Mouse (Mus musculus) kidney, postnatal 0 days (tissue): ENCODE data around the gene Tmub1. TPM values are rescaled to one million over a fixed set of nuclear protein-coding genes. Genes with fewer than 3 reads are reported as not detected.

Source experiments
- ATAC-seq: fragments of 200-750 bp; cut with Nextera tagmentation; replicated peaks from 2 replicates; pipeline ENCODE4 v1.8.0; 2017; ENCODE audit warnings: low read depth, moderate number of reproducible peaks, moderate TSS enrichment, moderate library complexity; ENCODE audit not compliant: low FRiP score
- DNase-seq: peaks from one replicate; pipeline ENCODE4 v3.0.0-alpha.2; 2016; ENCODE audit warnings: low spot score
- H3K27ac ChIP-seq: fragments of 300-500 bp; sonication (generic); 2 replicates; pipeline ENCODE4 v1.5.1; 2014; ENCODE audit warnings: mild to moderate bottlenecking
- H3K27me3 ChIP-seq: fragments of 300-500 bp; sonication (generic); 2 replicates; pipeline ENCODE4 v1.6.1; 2014; ENCODE audit warnings: low read length, mixed read lengths; ENCODE audit not compliant: insufficient read depth
- H3K36me3 ChIP-seq: fragments of 300-500 bp; sonication (generic); 2 replicates; pipeline ENCODE4 v1.6.1; 2014; ENCODE audit warnings: low read length, mixed read lengths; ENCODE audit not compliant: insufficient read depth
- H3K4me1 ChIP-seq: fragments of 300-500 bp; sonication (generic); replicated peaks from 2 replicates; pipeline ENCODE4 v1.6.1; 2014; ENCODE audit warnings: antibody characterized with exemption, low read length, mixed read lengths; ENCODE audit not compliant: insufficient read depth
- H3K4me2 ChIP-seq: fragments of 300-500 bp; sonication (generic); 2 replicates; pipeline ENCODE4 v1.6.1; 2014; ENCODE audit warnings: mild to moderate bottlenecking, low read length, moderate library complexity, mixed read lengths
- H3K4me3 ChIP-seq: fragments of 300-500 bp; sonication (generic); replicated peaks from 2 replicates; pipeline ENCODE4 v1.5.1; 2014; ENCODE audit warnings: low read depth, low read length
- H3K9ac ChIP-seq: fragments of 300-500 bp; sonication (generic); 2 replicates; pipeline ENCODE4 v1.6.1; 2014; ENCODE audit warnings: low read depth, low read length
- H3K9me3 ChIP-seq: fragments of 300-500 bp; sonication (generic); replicated peaks from 2 replicates; pipeline ENCODE4 v1.6.1; 2016; ENCODE audit warnings: low read length, inconsistent platforms, mixed read lengths
- CTCF ChIP-seq: IDR thresholded peaks from 2 replicates; pipeline ENCODE4 v1.5.1; 2016; ENCODE audit warnings: antibody characterized with exemption, low read depth, mild to moderate bottlenecking, moderate library complexity
- WGBS: fragments of 180-500 bp; shearing (Covaris S2); extraction: QIAGEN DNeasy Blood & Tissue Kit; methylation state at CpG from one replicate; pipeline ENCODE4 v1.1.7; 2014; 5-methylcytosine and 5-hydroxymethylcytosine counted together
- polyA plus RNA-seq: library from polyadenylated mRNA; unstranded; fragments of >200 nt; fragmentation: Nextera tagmentation; extraction: Ambion mirVana; gene quantifications from 2 replicates; pipeline ENCODE4 v1.2.1, GENCODE M21; 2015

The Tmub1 gene
- polyA plus RNA-seq, 1 experiment from 2014 or later = 28.0 TPM

- TF ChIP-seq CTCF = no peak
- Histone ChIP-seq H3K4me2 (no peak overlapping the region), H3K27ac (no peak overlapping the region), H3K36me3 (0 out of 2 replicates have a peak, but pooled peaks cover 8% of the 10 kb centered on the region), H3K9ac (no peak overlapping the region), H3K4me1 (peaks cover 11% of the 10 kb centered on the region), H3K4me3 (no peak overlapping the region), H3K27me3 (no peaks in the 10 kb centered on the region), H3K9me3 (no peaks in the 10 kb centered on the region)
- WGBS = 85% methylated on average over 2 of the region's 2 CpGs
- no peak for DNase-seq
- no peak for ATAC-seq
Measured at GRCm38 (mm10) chr5:24412063-24412462, 35.6 kb downstream of the Tmub1 start.

- Histone ChIP-seq H3K4me3 (no peak overlapping the region), H3K9me3 (no peaks in the 10 kb centered on the region), H3K27me3 (no peaks in the 10 kb centered on the region), H3K9ac (no peak overlapping the region), H3K4me2 (no peak overlapping the region), H3K27ac (no peak overlapping the region), H3K4me1 (peaks cover 11% of the 10 kb centered on the region), H3K36me3 (0 out of 2 replicates have a peak, but pooled peaks cover 22% of the 10 kb centered on the region)
- ATAC-seq (no peak), DNase-seq (no peak)
- 72% methylated on average over 2 of the region's 2 CpGs for WGBS
- no peak for TF ChIP-seq CTCF
Measured at GRCm38 (mm10) chr5:24409466-24409865, 38.2 kb downstream of the Tmub1 start.

GRCm38 (mm10) chr5:24408651-24409050 is 39.0 kb downstream of the Tmub1 start:
- no peak overlapping the region for H3K4me2 ChIP-seq
- H3K4me3 ChIP-seq = no peak overlapping the region
- no peak overlapping the region for H3K27ac ChIP-seq
- DNase-seq (no peak), ATAC-seq (no peak)
- H3K36me3 ChIP-seq = peaks cover 24% of the 10 kb centered on the region; the same call in 1 of the 2 replicates
- WGBS = 86% methylated on average over 13 of the region's 13 CpGs
- H3K27me3 ChIP-seq = no peaks in the 10 kb centered on the region
- peaks cover 6% of the 10 kb centered on the region for H3K4me1 ChIP-seq
- TF ChIP-seq CTCF = no peak
- no peaks in the 10 kb centered on the region for H3K9me3 ChIP-seq
- no peak overlapping the region for H3K9ac ChIP-seq

DNA sequence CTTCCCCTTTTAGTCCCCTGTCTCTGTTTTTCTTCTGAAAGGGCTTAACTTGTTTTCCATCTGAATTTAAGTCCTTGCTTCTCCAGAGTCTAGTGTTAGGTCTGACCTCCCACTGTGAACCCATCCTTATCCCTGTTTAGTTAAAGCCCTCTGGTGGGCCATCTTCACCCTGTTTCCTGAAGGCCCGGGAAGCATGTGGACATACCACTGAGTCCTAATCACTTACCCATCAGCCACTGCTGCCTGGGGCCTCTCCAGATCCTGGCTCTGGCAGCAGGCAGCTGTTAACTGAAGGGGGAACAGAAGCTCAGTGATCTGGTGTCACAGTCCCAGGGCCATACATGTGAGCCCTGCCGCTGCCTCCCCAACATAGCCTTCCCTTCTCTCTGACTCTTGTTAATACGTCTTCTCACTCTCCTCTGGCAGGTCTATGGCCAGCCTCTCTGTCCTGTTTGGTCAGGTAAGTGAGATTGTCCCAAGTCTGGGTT is 42.2 kb downstream of the Tmub1 start:
- Histone ChIP-seq H3K27me3 (no peaks in the 10 kb centered on the region), H3K4me3 (no peak overlapping the region), H3K9ac (no peak overlapping the region), H3K9me3 (no peaks in the 10 kb centered on the region), H3K4me1 (no peaks in the 10 kb centered on the region), H3K4me2 (no peak overlapping the region), H3K27ac (no peak overlapping the region), H3K36me3 (peaks cover 35% of the 10 kb centered on the region)
- 58% methylated on average over 3 of the region's 3 CpGs for WGBS
- TF ChIP-seq CTCF = no peak
- ATAC-seq (no peak), DNase-seq (no peak)

DNA sequence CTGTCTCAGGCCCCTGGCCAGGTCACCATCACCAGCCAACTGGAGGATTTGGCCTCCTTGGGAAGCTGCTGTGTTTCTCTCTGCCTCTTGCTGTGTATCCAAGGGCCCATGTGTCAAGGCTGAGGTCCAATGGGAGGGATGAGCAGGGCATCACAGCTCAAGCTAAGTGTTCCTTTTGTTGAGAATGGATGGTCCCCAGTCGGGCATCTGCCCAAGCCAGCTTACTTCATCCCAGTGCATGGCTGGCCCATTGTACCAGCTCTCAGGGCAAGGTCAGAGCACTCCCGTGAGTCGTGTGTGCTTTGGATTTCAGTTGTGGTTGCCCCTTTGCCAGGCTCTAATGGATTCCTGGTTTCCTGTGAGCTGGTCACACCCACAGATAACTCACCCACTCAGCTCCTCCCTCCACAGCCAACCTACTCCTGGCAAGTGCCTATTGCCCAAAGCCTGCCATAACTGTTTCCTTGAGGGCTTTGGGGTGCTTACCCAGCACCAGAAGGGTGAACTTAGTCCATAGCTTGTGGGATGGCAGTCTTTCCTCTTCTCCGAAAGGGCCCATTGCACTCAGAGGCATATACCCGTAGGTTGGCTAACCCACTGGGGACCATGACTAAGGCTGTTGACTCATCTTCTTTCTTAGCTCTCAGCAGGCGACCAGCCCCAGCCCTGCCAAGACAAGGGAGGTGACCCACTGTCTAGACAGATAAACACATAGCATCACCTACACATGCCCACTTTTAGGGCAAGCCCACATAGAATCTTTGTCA is 42.9 kb downstream of the Tmub1 start:
- ATAC-seq = no peak
- no peaks in the 10 kb centered on the region for H3K27me3 ChIP-seq
- no peak overlapping the region for H3K4me3 ChIP-seq
- no peak overlapping the region for H3K27ac ChIP-seq
- TF ChIP-seq CTCF = no peak
- 79% methylated on average over 6 of the region's 6 CpGs for WGBS
- no peak overlapping the region for H3K9ac ChIP-seq
- DNase-seq = no peak
- H3K36me3 ChIP-seq = peaks cover 38% of the 10 kb centered on the region
- no peak overlapping the region for H3K4me2 ChIP-seq
- no peaks in the 10 kb centered on the region for H3K4me1 ChIP-seq
- no peaks in the 10 kb centered on the region for H3K9me3 ChIP-seq

- Histone ChIP-seq H3K36me3 (peaks cover 29% of the 10 kb centered on the region), H3K27ac (no peak overlapping the region), H3K4me2 (no peak overlapping the region), H3K4me3 (no peak overlapping the region), H3K9ac (no peak overlapping the region), H3K27me3 (no peaks in the 10 kb centered on the region), H3K9me3 (no peaks in the 10 kb centered on the region), H3K4me1 (no peaks in the 10 kb centered on the region)
- WGBS = 76% methylated on average over 9 of the region's 9 CpGs
- no peak for DNase-seq
- no peak for ATAC-seq
- no peak for TF ChIP-seq CTCF
Measured at GRCm38 (mm10) chr5:24401969-24402368, 45.7 kb downstream of the Tmub1 start.
